Mouse (Mus musculus): ENCODE data around the gene Gm10382. TPM values are rescaled to one million over a fixed set of nuclear protein-coding genes. Genes with fewer than 3 reads are reported as not detected.

The Gm10382 gene
- polyA plus RNA-seq, 1 experiment: 2.2 TPM

- Histone ChIP-seq H3K79me2 (ENCODE audit: control insufficient read depth, insufficient read depth) (no peaks in the 10 kb centered on the region), H3K27me3 (ENCODE audit: control insufficient read depth, insufficient read depth, insufficient read length) (no peaks in the 10 kb centered on the region), H3K4me3 (ENCODE audit: insufficient read depth, poor library complexity, severe bottlenecking) (peak overlapping the region; percentile 39), H3ac (ENCODE audit: control insufficient read depth, insufficient read length, low read depth) (peak overlapping the region; percentile 67), H3K36me3 (ENCODE audit: control insufficient read depth, insufficient read depth) (no peaks in the 10 kb centered on the region), H3K79me3 (ENCODE audit: low read depth) (no peaks in the 10 kb centered on the region)
- TF ChIP-seq FOSL1 (IDR thresholded peaks at IDR 0.05; ENCODE audit: insufficient read depth, low read length, poor library complexity, severe bottlenecking): no peak
Observed at GRCm38 (mm10) chr5:125404903-125405545, 15.9 kb downstream of the Gm10382 start.

GRCm38 (mm10) chr5:125405546-125406248 is 16.6 kb downstream of the Gm10382 start:
- Histone ChIP-seq H3K79me3 (ENCODE audit: low read depth) (no peaks in the 10 kb centered on the region), H3K4me3 (ENCODE audit: insufficient read depth, poor library complexity, severe bottlenecking) (peak overlapping the region; percentile 39), H3ac (ENCODE audit: control insufficient read depth, insufficient read length, low read depth) (no peak overlapping the region), H3K27me3 (ENCODE audit: control insufficient read depth, insufficient read depth, insufficient read length) (no peaks in the 10 kb centered on the region), H3K79me2 (ENCODE audit: control insufficient read depth, insufficient read depth) (no peaks in the 10 kb centered on the region), H3K36me3 (ENCODE audit: control insufficient read depth, insufficient read depth) (no peaks in the 10 kb centered on the region)
- TF ChIP-seq MYOD1 (IDR thresholded peaks at IDR 0.05; ENCODE audit: control insufficient read depth, insufficient read length, low read depth): no peak
- no peak for TF ChIP-seq MYOG (IDR thresholded peaks at IDR 0.05; ENCODE audit: control insufficient read depth, extremely low read depth, insufficient read length)
- no peak for TF ChIP-seq CEBPB (IDR thresholded peaks at IDR 0.05; ENCODE audit: low read depth)
- no peak for TF ChIP-seq MAX (IDR thresholded peaks at IDR 0.05)
- TF ChIP-seq CTCF (IDR thresholded peaks at IDR 0.05; ENCODE audit: control insufficient read depth, insufficient read depth, insufficient read length): no peak
- TF ChIP-seq USF1 (IDR thresholded peaks at IDR 0.05; ENCODE audit: low read depth): no peak
- TF ChIP-seq FOSL1 (IDR thresholded peaks at IDR 0.05; ENCODE audit: insufficient read depth, low read length, poor library complexity, severe bottlenecking): no peak

GRCm38 (mm10) chr5:125406322-125407016 is 17.3 kb downstream of the Gm10382 start:
- Histone ChIP-seq H3K4me3 (ENCODE audit: insufficient read depth, poor library complexity, severe bottlenecking) (peak overlapping the region; percentile 28), H3ac (ENCODE audit: control insufficient read depth, insufficient read length, low read depth) (peak overlapping the region; percentile 42), H3K27me3 (ENCODE audit: control insufficient read depth, insufficient read depth, insufficient read length) (no peaks in the 10 kb centered on the region), H3K79me2 (ENCODE audit: control insufficient read depth, insufficient read depth) (no peaks in the 10 kb centered on the region), H3K79me3 (ENCODE audit: low read depth) (no peaks in the 10 kb centered on the region), H3K36me3 (ENCODE audit: control insufficient read depth, insufficient read depth) (no peaks in the 10 kb centered on the region)
- TF ChIP-seq FOSL1 (IDR thresholded peaks at IDR 0.05; ENCODE audit: insufficient read depth, low read length, poor library complexity, severe bottlenecking) (no peak), CTCF (IDR thresholded peaks at IDR 0.05; ENCODE audit: control insufficient read depth, insufficient read depth, insufficient read length) (no peak), MAX (IDR thresholded peaks at IDR 0.05) (no peak), USF1 (IDR thresholded peaks at IDR 0.05; ENCODE audit: low read depth) (no peak), MYOG (IDR thresholded peaks at IDR 0.05; ENCODE audit: control insufficient read depth, extremely low read depth, insufficient read length) (no peak), CEBPB (IDR thresholded peaks at IDR 0.05; ENCODE audit: low read depth) (no peak), MYOD1 (IDR thresholded peaks at IDR 0.05; ENCODE audit: control insufficient read depth, insufficient read length, low read depth) (no peak)

DNA sequence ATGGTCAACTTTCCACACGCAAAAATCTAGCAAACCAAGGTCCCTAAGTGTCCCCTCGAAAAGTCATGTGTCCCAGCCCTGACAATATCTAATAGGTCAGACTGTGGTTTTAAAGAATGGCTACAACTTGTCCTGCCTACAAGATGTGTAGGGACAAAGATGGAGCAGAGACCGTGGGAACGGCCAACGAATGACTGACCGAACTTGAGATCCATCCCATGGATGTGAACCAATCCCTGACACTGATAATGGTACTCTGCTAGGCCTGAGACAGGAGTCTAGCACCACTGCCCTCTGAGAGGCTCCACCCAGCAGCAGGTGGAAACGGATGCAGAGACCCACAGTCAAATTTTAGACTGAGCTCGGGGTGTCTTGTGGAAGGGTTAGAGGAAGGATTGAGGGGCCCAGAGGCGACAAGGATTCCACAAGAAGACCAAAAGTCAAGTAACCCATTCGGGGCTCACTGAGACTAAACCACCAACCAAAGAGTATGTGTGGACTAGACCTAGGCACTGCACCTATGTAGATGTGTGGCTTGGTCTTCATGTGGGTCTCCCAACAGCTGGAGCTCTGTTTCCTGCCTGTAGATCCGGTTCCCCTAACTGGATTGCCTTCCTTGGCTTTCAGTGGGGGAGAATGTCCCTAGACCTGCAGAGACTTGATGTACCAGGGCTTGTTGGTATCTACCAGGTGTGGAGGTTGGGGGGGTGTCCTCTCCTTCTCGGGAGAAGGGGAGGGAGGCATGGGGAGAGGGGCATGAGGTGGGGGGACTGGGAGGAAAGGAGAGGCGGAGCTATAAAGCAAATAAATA is 18.1 kb downstream of the Gm10382 start:
- Histone ChIP-seq H3K79me2 (ENCODE audit: control insufficient read depth, insufficient read depth) (no peaks in the 10 kb centered on the region), H3K36me3 (ENCODE audit: control insufficient read depth, insufficient read depth) (no peaks in the 10 kb centered on the region), H3ac (ENCODE audit: control insufficient read depth, insufficient read length, low read depth) (no peak overlapping the region), H3K4me3 (ENCODE audit: insufficient read depth, poor library complexity, severe bottlenecking) (peak overlapping the region; percentile 15), H3K79me3 (ENCODE audit: low read depth) (no peaks in the 10 kb centered on the region), H3K27me3 (ENCODE audit: control insufficient read depth, insufficient read depth, insufficient read length) (no peaks in the 10 kb centered on the region)
- TF ChIP-seq FOSL1 (IDR thresholded peaks at IDR 0.05; ENCODE audit: insufficient read depth, low read length, poor library complexity, severe bottlenecking) (no peak), CTCF (IDR thresholded peaks at IDR 0.05; ENCODE audit: control insufficient read depth, insufficient read depth, insufficient read length) (no peak), CEBPB (IDR thresholded peaks at IDR 0.05; ENCODE audit: low read depth) (no peak), USF1 (IDR thresholded peaks at IDR 0.05; ENCODE audit: low read depth) (no peak)

GRCm38 (mm10) chr5:125407910-125408575 is 18.9 kb downstream of the Gm10382 start:
- H3K4me3 ChIP-seq (ENCODE audit: insufficient read depth, poor library complexity, severe bottlenecking): no peak overlapping the region
- H3ac ChIP-seq (ENCODE audit: control insufficient read depth, insufficient read length, low read depth): no peak overlapping the region
- H3K36me3 ChIP-seq (ENCODE audit: control insufficient read depth, insufficient read depth): no peaks in the 10 kb centered on the region
- H3K79me2 ChIP-seq (ENCODE audit: control insufficient read depth, insufficient read depth): no peaks in the 10 kb centered on the region
- no peaks in the 10 kb centered on the region for H3K79me3 ChIP-seq (ENCODE audit: low read depth)
- no peaks in the 10 kb centered on the region for H3K27me3 ChIP-seq (ENCODE audit: control insufficient read depth, insufficient read depth, insufficient read length)
- TF ChIP-seq CTCF (IDR thresholded peaks at IDR 0.05; ENCODE audit: control insufficient read depth, insufficient read depth, insufficient read length) (no peak), MYOG (IDR thresholded peaks at IDR 0.05; ENCODE audit: control insufficient read depth, extremely low read depth, insufficient read length) (no peak), FOSL1 (IDR thresholded peaks at IDR 0.05; ENCODE audit: insufficient read depth, low read length, poor library complexity, severe bottlenecking) (no peak), USF1 (IDR thresholded peaks at IDR 0.05; ENCODE audit: low read depth) (no peak), MAX (IDR thresholded peaks at IDR 0.05) (no peak), MYOD1 (IDR thresholded peaks at IDR 0.05; ENCODE audit: control insufficient read depth, insufficient read length, low read depth) (no peak), CEBPB (IDR thresholded peaks at IDR 0.05; ENCODE audit: low read depth) (no peak)
